Mouse (Mus musculus) large intestine, adult 2 months (tissue): ENCODE data around the gene Spon1. TPM values are rescaled to one million over a fixed set of nuclear protein-coding genes. Genes with fewer than 3 reads are reported as not detected.
A peak's percentile ranks its signal among the peaks of the same experiment; 100 is the strongest.

Experiments
- DNase-seq: peaks from one replicate; pipeline ENCODE4 v3.0.0-alpha.2; 2012; ENCODE audit warnings: low read depth, low spot score
- WGBS: fragments of 180-500 bp; shearing (Covaris S2); methylation state at CpG from one replicate; pipeline ENCODE4 v1.1.7; 2018; 5-methylcytosine and 5-hydroxymethylcytosine counted together
- polyA plus RNA-seq: library from polyadenylated mRNA; depleted of rRNA; stranded (reverse); fragments of >200 nt; gene quantifications from 2 replicates; pipeline ENCODE4 v1.2.3, GENCODE M21; 2012

The Spon1 gene
- polyA plus RNA-seq, 1 experiment = 2.2 TPM

DNA sequence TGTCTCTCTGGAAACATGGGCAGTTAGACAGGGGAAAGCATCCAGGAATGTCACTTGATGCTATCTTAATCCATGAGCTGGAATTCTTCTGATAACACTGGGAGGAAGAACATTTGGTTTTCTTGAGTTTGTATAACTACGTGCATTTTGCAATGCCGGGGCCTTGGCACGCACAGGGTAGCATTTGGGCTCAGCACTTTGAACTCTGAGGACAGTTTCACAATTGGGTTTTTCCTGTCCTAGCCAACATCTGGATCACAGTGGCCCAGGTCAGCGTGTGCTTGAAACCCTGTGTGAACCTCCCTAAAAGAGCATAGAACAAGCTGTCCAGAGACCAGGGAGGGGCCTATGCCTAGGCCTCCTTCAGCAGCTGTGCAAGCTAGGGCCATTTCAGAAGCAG, 196.3 kb downstream of the Spon1 start:
- no peak for DNase-seq

DNA sequence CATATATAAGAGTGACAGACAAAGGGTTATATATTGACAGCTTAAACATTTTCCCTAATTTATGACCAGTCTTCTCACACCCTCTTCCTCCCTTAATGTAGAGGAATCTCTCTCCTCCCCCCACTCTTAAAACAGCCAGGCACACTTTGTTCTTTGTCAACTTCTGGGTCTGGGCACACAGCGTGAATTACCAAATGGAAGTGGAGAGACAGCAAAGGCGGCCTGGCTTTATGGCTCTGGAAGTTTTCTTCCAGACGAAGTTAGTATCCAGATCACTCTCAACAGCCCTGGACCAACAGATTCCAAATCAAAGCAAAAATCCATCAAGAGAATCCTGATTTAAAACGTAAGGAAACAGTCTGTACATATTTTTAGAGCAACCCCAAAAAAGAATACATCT, 198.0 kb downstream of the Spon1 start:
- 31% methylated on average over 4 of the region's 4 CpGs for WGBS
- no peak for DNase-seq

More for the DNA sequence above, 196.3 kb downstream of the Spon1 start:
- WGBS = 72% methylated on average over 4 of the region's 4 CpGs

- DNase-seq = no peak
- 69% methylated on average over 8 of the region's 8 CpGs for WGBS
These were observed 199.8 kb downstream of the Spon1 start for GRCm38 (mm10) chr7:113965625-113966024.

DNA sequence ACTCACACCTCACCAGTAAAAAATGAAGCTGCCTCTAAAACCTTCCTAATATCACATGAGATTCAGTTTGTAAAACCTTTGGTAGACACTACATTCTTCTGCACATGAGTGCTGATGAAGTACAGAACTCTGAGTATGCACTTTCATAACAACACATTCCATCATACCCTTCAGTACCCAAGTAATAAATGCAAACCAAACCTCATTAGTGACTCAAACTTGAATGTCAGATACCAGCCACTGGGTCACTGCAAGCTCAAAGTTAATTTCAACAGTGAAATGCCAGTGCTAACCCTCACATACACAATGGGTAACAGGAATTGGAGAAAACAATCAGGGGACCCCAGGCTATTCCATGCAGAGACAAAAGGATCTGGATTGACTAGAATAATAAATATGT, 203.4 kb downstream of the Spon1 start:
- no peak for DNase-seq

GRCm38 (mm10) chr7:113972536-113972935, 206.7 kb downstream of the Spon1 start:
- DNase-seq = no peak
- WGBS = 67% methylated on average over 4 of the region's 4 CpGs

- no peak for DNase-seq
- 83% methylated on average over 10 of the region's 10 CpGs for WGBS
These were observed 220.8 kb downstream of the Spon1 start for GRCm38 (mm10) chr7:113986406-113987134.

GRCm38 (mm10) chr7:113988156-113988555, 222.4 kb downstream of the Spon1 start:
- DNase-seq = no peak

DNA sequence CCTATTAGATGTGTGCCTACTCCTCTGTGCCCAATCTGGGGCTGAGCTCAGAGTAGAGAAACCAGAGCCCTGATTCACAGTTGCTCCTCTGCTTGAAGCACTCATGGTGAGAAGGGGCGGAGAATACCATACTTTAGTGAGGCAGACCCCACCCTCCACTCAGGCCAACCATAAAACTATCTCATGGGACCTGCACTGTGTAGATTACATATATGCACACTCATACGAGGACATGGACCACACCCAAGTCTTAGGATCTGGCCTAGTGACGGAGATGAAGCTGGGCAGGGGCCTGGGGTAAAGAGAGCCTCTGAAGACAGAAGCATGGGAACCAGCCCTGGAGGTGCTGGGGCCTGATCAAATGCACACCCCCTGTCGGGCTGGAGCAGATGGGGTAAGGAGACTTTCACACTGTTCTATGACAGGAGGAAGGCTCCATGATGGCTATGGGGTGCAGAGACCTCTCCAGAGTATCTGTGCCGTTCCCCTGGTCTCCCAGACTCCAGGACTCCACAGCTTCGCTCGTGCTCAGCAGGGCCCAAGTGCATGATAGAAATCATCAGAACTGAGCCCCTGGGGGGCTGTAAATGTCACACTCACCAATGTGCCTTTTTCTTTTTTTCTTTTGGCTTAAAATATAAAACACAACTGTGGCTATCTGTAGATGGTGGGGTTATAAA, 232.0 kb downstream of the Spon1 start:
- DNase-seq = no peak
- WGBS = 63% methylated on average over 7 of the region's 7 CpGs

DNA sequence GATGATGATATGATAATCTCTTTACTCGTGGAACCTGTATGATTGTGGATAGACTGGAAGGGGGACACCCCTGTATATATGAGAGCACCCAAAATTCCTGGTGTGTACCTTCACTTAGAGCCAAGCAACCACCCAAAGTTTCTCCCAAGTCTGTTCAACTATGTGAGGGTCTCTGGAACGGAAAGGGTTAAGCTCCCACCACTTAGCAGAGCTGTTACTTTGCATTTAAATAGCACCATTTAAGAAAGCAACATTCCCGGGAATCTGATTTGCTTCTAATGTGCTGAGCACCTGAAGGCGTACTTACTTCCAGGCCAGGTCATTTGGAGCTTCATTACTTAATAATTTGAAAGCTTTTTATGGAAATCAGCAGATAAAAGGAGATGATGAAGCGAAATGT, 238.4 kb downstream of the Spon1 start:
- WGBS = 36% methylated on average over 5 of the region's 5 CpGs
- DNase-seq = no peak

DNA sequence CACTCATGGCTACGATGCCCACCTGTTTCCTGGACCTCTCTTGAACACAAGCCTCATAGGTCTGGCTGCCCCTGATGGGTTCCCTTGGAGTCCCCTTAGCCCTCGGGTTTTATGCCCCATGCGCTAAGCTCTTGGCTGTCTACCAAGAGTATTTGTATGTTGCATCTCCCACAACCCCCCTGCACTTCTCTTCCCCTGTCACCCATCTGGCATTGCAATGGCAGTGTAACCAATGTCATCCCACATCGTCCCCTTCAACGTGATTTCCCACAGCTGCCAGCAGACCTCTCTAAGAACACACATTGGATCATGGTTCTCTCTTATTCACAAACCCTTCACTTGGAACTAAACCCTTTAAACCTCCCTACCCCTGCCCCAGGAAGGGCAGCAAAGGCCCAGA, 239.7 kb downstream of the Spon1 start:
- WGBS = 72% methylated on average over 5 of the region's 5 CpGs
- no peak for DNase-seq

- WGBS = 85% methylated on average over 8 of the region's 8 CpGs
- no peak for DNase-seq
These were observed 240.7 kb downstream of the Spon1 start for GRCm38 (mm10) chr7:114006456-114006855.

- 55% methylated on average over 5 of the region's 5 CpGs for WGBS
- peak; percentile 24 for DNase-seq
These were observed 241.8 kb downstream of the Spon1 start for GRCm38 (mm10) chr7:114007565-114007964.

DNA sequence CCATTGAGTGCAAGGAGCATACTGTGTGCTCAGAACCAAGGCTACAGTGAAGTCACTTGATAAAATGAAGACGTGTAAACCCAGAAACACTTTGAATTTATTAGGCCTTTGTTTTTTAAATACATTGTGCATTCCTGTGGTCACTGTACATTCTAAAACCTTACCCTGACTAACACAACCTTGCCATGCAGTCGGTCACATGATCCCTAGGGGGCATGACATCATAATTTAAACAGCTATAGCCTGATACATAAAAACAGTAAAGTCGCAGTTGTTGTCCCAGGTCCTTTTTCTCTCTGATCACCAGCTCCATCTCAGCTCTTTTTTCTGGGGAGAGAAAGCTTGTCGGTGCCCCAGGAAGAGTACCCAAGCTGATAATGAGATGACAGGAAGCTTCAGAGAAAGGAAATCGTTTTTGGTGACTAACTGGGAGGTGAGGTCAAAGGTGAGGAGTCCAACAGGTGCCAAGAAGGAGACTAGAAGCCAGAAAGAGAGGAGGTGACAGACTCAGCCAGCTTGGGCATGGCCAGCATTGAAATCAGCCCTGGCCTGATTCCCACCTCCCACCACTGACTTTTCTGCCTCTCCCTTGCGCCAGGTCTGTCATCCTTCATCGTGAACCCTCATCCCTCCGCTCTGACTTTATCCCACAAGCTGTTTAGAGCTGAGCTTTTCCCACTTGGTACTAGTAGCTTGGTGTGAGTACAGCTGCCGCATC, 246.1 kb downstream of the Spon1 start:
- 60% methylated on average over 9 of the region's 9 CpGs for WGBS
- DNase-seq = no peak

DNA sequence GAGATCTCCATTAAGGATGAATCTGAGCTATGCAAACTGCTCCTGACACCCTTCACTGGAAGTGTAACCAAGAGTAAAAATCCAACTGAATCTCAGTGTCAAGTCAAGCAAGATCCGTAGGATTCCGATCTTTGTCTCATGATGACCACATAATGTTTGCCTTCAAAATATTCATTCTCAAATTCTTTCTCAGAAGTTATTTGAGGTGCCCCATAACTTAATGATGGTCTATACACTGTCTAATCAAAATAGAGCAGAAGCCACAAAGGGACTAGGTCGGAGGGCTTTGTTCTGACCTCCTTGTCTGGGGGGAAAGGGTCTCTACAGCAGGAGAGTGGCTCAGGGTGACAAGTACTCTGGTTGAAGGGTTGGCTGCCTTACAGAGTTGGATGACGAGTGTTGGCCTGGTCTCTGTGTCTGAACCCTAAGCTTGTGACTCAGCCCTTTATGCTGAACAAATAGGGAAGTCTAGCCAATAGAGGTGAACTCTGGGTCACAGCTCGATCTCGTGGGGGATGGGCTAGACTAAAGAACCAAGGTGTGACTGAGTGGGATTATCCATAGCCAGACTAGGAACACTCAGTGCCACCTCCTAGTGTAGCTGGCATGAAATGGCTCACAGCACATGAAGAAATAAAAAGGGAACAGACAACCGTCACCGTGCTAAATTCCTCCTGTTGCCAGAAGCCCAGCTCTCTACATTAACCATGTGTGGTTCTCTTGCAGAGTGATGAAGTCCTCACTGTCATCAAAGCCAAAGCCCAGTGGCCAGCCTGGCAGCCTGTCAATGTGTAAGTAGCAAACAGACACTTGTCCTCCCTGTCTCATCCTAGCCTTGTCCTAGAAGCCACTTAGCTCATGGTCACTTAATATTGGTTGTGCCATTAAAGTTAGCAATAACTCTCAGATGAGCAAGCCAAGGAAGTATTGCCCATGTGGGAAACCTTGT, 250.5 kb downstream of the Spon1 start:
- no peak for DNase-seq
- 54% methylated on average over 8 of the region's 8 CpGs for WGBS

DNA sequence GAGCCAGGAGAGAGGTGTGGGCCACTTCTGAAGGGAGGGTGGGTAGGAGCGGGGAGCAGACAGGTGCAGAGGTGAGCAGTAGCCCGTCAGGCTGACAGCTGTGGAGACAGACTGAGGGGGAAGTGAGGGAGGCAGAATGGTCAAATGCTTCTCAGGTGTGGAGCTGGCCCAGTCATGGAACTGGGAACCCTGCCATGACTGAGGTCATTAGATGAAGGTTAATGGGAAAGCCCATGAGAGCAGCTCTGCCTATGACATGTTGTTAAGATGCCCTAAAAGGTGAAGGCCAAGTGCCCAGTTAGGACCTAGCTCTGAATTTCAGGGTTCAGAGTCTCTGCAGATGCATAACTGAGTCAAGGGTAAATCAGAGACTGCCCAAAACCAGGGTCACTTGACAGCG, 253.1 kb downstream of the Spon1 start:
- DNase-seq = no peak
- 63% methylated on average over 3 of the region's 3 CpGs for WGBS

DNA sequence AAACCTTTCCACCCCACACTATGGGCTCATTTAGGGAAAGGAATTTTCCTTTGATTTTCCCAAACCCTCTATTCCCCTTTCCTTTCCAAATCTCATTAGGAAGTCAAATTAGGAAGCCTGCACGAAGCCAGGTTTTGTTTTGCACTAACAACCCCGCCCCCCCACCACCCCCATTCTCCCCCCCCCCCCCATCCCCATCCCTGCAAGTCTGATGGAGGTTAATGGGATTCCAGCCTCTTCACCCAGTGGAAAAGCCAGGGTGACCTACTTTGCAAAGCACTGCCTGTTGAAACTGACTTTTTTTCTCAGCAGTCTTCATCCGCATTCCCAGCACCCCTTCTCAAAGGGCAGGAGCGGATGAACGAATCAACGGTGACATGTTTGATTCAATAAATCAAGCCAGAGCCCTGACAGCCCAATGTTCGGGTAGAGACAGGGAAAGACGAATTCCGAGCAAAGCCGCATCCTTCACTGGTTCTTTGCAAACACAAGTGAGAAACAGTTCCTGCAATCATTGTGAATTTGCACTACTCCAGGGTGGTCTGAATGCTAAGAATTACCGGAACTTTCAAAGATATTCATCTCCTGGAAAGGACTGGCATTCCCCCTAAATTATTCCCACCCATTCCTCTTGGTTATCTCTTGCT, 254.4 kb downstream of the Spon1 start:
- WGBS = 16% methylated on average over 11 of the region's 11 CpGs
- no peak for DNase-seq

- WGBS = under 1% methylated on average over 11 of the region's 11 CpGs
These were observed 254.9 kb downstream of the Spon1 start for GRCm38 (mm10) chr7:114020704-114021093.

GRCm38 (mm10) chr7:114026923-114027322, 261.1 kb downstream of the Spon1 start:
- DNase-seq = no peak
- WGBS = 86% methylated on average over 8 of the region's 8 CpGs

More at GRCm38 (mm10) chr7:114020704-114021093, 254.9 kb downstream of the Spon1 start:
- DNase-seq = peak; percentile 55

GRCm38 (mm10) chr7:114027406-114027805, 261.6 kb downstream of the Spon1 start:
- 62% methylated on average over 3 of the region's 3 CpGs for WGBS
- no peak for DNase-seq
